Mouse (Mus musculus) activated CD4-positive, CD25-positive, alpha-beta regulatory T cell, adult 4 months (primary cell): ENCODE data around the gene Nup93. TPM values are rescaled to one million over a fixed set of nuclear protein-coding genes. Genes with fewer than 3 reads are reported as not detected.

ENCODE experiments used
- ATAC-seq: one replicate; pipeline ENCODE4 v1.8.0; 2017
- polyA plus RNA-seq, 2 experiments: library from polyadenylated mRNA; unstranded; fragments of 100-300 nt; shearing (Covaris generic); gene quantifications; one replicate each; pipeline ENCODE4 v1.2.1; 2017

Nup93 gene
- polyA plus RNA-seq, 2 experiments from 2014 or later = 30.7 to 33.1 TPM

DNA sequence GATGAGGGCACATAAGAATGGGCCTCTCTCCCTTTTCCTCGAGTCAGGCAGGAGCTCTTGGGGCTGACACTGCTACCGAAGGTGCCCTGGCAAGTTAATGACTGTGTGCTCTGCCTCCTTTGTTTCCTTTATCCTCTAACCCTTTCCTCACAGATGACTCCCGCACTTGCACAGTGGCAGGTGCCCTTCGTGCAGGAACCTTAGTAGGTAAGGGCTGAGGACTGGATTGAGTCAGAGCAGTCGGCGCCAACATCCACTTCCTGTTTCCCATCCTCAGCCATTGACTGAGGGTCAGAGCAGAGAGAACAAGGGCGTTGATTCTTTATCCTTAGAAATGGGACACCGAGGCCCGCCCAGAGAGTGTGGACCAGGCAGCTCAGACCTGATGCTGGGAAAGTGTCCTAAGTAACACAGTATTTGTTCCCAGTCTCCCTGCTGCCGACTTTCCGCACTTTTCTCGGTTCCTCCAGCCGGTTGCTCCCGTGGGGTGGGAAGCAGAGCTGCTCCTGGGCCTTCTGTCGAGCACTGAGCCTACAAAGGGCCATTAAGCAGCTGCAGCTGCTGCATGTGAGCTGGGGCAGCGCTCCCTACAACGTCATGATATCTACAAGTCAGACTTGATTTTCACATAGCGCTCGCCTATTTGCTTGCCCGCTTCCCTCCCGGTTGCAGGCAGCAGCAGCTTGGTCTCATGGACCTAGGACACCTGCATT is 26.9 kb upstream of the Nup93 start:
- ATAC-seq = no peak

DNA sequence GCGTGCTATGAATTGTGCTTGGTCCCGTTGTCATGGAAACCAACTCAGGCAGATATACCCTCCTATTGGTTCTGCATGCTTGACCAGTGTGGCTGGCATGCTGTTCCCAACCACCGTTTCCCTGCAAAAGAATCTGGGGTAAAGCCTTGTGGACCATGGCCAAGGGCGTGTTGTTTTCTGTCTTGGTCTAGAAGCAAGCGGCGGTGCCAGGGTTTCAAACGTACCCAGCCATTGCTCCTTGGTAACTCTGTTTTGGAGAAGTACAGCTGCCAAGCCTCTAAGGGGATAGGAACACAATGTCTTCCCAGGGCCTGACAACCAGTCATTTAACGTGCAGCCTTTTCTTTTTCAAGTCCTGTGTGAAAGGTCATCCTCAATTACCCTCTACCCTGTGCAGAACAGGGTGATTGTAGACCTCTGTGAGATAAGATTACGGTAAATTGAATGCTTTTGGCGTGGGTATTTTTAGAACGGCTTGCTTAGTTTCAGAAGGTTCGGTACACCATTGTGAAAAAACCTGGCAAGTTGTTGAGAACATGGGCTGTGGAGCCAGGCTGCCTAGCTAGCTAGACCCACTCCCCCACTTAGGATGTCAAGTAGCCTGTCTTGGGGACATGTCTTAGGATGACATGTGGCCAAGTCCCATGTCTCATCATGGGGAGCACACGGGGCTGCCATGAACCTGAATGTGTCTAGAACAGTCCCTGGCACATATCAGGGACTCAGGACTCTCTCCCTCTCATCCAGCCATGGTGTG is 24.9 kb upstream of the Nup93 start:
- no peak for ATAC-seq

DNA sequence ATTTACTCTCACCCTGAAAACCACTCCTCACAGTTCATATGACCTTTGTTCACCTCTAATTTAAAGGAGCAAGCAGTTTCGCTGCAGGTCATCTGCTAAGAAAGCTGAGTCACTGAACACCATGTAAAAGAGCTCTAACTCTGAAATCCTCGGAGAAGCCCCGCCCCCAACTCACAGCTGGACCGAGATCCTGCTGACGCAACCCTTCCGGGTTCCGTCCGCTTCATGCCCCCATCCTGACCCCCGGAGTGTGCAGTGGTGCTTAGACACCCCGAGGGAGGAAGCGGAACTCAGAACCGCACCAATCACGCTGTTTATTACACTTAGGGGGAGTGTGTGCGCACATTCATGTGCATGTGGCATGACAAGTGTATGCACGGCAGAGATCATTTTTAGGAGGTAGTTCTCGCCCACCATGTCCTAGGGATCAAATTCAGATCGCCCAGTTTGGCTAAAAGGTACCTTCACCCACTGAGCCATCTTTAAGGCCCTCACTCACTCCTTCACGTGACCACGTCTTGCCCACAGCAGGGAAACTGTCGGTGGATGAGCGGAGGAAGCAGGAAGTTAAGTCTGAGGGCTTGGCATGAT is 23.2 kb upstream of the Nup93 start:
- peak; percentile 86 for ATAC-seq

DNA sequence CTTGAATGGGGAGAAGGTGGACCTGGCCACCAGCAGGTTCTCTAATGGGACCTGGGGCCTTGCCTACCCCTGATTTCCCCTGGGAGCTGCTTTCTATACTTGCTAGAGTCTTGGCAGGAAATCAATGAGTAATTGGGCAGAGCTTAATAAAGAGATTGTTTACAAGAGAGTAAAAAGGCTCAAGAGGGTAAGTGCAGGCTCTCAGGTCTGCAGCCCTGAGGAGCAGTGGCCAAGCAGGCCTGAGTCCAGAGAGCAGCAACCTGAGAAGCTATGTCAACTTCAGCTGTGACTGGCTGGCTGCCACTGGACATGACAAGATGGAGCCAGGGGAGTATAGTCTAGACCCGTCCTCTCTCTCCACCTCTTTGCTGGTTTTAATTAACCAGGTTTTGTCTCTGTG is 21.4 kb upstream of the Nup93 start:
- ATAC-seq = no peak

DNA sequence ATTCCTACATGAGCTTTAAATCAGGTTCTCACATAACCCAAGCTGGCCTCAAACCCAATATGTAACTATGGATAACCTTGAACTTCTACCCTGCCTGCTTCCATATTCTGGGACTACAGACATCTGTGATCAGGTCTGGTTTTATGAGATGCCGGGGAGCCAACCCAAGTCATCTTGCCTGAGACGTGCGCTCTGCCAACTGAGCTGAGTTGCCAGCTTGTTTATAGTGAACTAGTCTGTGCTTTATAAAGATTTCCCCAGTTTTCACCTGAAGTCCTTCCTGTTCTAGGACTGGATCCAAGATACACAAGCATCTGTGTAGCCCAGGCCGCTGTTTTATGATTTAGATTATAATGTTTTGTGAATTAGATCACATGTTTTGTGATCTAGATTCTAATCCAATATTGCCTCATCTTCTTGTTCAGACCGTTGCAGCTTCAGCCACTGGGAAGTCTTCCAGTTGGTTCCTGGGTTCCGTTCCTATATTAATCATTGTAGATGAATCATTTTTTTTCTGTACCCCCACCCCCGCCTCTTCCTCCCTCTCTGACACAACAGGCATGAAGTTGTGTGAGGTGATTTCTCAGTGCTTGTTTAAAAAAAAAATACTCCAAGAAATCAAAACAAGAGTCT is 19.7 kb upstream of the Nup93 start:
- ATAC-seq = no peak

DNA sequence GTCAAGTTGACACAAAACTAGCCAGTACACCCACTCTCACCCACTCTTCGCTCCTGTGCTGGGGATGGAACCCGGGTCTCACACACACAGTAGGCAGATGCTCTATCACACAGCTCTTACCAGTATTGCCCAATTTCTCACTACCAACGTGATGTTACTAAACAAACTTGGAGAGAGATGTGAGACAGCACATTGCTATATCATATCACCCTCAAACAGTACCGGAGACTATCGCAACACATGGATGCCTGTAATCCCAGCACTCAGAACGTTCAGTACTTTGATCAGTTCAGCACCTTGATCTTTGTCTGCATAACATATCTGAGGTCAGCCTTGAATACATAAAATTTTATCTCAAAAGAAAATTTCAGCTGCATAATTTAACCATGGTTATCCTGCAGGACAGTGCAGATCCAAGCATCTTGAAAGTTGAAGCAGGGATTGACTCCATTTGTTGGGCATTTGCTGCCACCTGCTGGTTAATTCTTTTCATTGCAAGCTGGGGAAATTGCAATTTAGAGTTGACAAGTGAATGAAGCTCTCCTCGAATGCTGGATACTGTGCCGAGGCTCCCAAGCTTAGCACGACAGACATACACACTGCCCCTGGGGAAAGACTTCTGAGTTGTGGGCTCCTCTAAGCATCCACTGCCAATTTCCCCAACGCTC is 15.0 kb upstream of the Nup93 start:
- ATAC-seq = no peak

DNA sequence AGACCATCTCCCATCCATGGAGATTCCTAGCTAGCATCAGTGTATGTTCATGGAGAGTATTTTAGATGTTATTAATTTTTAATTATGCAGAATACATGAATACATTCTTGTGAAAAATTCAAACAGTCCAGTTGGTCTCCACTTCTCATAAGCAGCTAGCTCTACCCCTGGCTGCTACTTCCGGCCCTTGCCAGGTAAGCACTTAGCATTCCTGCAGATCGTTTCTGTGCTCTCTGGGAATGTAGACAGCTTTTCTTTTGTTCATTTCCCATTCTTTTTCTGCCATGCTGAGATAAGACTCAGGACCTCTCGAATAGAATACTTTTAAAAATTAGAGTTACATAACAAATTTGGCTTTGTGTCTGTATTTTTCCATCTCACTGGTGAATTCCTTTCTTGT is 10.3 kb upstream of the Nup93 start:
- ATAC-seq = no peak

DNA sequence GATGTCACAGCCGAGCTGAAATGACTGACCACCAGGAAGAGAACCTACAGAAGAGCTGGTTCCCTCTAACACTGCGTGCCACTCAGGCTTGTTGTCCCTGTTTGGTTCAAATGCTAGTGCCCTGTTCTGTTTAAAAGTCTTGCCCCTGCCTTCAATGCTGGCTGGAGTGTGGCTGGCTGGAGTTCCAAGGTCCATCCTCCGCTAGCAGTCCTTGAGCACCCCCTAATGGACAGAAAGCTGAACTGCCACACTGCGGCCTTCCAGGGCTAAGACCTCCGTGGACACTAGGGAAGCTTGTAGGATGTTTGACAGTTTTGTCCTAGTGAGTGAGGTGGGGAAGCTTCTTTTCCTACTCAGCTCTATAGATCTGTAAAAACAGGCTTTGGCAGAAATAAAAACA is 8.6 kb upstream of the Nup93 start:
- peak; percentile 54 for ATAC-seq

DNA sequence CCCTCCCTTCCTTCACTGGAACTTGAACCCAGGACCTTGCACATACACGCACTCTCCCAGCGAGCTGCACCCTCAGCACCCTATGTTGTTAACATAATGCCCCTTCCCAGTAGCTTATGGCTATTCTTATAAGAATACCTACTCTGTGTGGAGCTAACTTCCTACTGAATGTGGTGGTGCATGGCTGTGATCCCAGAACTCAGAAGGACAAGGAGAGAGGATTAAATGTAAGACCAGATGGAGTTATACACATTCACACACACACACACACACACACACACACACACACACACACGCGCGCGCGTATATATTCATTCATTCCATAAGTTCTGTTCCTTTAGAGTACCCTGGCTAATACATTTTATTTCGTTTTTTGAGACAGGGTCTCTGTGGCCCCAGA is 8.1 kb upstream of the Nup93 start:
- no peak for ATAC-seq

DNA sequence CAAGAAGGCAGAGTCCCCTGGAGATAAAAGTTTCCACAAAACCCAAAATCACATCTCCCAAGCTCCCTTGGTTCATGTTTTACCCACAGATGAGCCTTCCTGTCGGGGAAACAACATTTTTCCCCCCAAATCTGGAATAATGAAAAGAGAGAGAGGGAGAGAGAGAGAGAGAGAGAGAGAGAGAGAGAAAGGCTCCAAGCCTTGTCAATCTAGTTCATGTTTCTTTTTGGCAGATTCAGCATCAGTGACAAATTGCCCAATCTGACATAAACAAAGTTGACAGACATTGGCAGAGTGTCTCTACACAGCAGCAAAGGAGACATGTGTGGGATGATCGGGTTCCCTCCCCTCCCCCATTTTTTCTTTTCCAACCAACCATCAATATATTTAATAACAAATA is 6.9 kb upstream of the Nup93 start:
- no peak for ATAC-seq

DNA sequence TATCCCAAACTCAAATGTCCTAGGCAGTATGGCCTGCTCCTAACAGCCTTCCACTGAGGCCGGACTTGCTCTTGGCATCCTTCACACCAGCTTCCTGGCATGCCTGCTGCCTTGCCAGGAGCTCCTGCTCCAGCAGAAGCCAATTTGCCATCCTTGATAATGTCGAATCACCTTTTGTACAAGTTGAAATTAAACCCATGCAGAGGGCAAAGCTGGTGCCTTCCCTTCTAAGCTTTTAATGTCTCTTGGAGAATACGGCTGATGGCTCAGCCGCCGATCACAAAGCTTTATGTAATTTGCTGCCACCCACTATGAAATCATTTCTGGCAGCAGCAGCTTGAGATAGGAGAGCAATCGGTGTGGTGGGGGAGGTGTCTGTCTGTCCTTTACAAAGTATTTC is 4.7 kb upstream of the Nup93 start:
- no peak for ATAC-seq

DNA sequence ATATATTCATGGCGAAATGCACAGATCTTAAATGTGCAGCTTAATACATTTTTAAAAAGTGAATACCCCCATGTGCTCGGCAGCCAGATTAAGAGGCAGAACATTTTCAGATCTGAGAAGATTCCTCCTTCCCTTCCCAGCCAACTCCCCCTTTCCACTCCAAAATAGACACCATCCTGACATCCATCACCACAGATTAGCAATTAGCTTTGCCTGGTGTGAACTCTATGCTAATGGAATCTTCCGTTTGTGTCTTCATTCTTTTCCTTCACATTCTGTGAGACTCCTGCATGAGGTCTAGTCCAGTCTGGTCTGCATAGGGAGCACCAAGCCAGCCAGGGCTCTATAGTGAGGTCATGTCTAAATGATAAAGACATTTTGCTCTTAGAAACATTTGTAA is 4.1 kb upstream of the Nup93 start:
- ATAC-seq = no peak

DNA sequence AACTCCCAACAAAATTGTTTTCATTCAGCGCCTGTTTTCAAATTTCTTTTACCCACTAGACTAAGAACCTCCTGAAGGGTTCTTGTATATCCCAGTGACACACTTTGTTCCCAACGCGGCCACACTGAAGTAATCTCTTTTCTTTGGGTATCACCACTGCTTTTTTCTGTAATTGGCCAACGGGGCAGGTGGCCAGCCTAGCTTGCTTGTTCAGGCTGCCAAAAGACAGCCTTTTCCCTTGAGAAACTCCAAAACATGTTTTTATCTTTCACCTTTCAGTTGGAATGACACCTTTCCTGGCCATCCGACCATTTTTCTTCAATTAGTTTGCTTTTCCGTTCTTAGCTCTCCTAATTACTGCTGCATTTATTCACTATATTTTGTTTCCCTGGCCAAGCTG is 545 bp upstream of the Nup93 start:
- no peak for ATAC-seq

DNA sequence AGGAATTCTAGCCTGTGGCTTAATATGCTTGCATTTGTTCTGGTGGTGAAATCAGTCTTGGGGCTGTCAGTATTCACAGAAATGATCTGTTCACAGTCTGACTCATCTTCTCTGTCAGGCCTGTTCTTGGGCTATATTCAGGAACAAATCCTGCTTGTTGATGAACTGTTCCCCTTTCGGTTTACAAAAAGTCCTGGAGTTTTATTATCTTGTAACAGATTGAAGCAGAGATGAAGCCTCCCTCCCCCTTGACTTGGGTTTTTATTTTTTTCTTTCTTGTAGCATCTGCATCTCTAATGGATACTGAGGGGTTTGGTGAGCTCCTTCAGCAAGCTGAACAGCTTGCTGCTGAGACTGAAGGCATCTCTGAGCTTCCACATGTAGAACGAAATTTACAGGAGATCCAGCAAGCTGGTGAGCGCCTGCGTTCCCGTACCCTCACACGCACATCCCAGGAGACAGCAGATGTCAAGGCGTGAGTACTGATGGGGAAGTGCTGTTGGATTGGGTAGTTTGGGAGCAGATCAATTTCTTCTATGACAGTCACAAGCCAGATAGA is 13.1 kb downstream of the Nup93 start:
- no peak for ATAC-seq

DNA sequence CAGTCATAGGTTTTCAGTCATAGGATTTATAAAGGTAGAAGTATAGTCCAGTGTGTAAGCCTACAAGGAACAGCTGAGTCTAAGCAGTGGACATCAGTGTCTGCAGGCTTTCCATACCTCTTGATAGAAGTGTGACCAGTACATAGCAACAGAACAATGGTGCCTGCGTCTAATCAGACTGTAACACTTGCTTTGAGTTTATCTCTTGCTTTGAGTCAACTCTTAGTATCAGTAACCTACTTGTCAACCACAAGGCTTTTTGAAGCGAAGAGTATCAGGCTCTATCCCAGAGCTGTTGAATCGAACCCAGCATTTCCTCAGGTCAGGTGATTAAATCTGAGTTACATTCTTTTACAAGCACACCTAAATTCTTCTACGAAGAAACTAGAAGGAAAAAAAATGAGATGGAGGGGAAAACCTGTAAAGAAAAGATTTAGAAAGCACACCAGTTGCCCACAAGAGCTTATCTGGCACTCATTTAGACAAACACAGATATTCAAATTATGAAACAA is 25.9 kb downstream of the Nup93 start:
- ATAC-seq = no peak

DNA sequence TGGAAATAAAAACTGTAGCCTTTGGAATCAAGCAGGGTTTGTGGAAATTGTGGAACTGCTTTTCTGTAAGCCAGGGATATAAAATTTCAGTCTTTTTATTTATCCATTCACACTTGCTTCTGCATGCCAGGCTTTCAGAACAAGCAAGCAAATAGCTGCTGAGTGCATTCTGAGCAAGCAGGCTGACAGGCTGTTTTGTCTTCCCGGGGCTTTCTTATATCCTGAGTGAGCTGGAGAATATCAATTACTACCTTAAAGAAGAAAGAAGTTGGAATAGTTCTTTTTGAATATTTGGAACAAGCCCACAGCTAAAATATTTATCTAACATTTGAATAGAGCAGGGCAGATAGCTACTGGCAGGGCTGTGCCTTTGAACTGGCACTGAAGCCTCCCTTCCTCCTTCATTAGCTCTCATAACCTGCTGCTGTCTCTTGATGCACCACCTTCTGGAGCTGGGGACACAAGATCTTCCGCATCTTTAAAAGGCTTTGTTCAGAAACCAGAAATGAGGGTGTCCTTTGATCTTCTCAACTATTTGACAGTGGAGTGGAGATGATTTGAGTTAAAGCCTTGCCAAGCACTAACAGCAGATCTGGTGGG is 35.6 kb downstream of the Nup93 start:
- no peak for ATAC-seq

DNA sequence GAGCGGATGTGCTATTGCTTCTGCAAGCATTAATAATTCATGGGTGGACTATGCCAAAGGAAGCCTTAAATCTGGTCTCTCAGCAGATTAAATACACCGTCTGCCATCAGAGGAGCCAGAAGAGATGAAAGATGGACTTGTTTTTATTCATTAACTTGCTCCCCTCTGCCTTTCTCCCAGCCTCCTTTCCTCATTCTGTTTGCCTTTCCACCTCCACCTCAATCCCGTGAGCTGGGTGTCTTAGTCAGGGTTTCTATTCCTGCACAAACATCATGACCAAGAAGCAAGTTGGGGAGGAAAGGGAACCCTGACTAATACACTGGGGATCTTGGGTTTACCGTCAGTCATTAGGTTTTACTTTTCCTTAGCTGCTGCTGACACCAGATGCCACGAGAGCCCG is 44.5 kb downstream of the Nup93 start:
- no peak for ATAC-seq

DNA sequence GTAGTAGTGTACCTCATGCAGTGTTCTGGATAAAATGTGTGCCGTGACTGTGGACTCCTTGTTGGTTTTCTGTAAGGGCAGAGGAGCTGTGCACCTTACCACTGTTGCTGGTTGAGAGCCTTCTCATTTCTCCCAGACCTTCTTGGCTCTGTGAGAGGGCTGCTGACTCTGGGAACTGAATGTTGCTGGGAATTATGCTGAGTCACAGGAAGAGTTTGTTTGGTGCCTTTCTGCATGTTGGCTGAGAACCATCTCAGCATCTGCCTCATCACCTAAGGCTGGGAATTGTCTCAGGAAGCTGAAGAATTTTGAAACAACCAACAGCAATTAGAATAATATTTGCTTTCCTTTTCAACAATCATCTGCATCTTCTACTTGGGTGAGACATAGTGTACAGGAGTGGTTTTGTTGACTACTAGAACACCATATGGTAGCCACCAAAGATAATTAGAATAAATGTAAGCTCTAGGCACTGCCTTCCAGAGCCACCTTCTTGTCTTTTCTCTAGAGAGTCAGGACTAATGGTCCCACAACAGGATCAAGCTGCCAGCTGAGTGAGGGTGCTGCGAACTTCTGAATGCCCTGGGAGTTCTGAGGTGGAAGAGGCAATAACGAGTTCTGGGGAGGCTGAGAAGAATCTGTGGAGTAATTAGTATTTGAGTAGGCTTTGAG is 48.4 kb downstream of the Nup93 start:
- ATAC-seq = no peak

DNA sequence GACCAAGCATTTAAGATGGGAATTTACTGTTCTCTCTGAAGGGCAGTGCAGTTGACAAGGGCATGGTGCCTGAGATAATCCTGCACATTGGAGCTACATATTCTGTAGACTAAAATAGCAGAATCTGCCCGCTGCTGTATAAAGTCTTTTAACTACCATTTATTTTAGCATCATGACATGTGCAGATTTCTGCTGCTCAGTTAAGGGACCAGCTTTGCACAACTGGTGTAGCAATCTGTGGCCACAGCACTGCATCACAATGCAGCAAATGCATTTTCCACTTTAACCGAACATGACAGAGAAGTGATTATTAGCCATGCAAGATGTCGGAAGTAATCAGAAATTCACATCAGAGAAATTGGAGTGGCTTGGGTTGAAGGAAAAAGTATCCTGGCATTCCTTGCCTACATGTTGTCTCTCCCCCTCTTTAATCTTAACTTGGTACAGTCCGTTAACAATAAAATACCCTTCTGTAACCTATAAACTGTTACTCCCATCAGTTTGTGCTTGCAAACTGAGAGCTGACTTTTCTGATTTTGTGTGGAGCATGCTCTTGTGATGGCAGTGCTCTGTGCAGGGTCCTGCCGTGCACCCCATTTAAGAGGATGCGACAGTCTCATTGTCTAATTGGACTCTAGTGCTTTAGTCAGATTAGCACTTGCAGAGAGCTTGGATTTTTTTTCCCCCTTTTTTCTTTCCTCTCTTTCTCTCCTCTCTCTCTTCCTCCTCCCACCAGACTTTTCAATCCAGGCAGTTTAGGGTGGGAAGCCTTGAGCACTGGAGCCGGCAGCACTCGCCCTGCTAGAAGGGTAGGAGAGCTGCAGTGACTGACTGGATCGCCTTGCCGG is 52.2 kb downstream of the Nup93 start:
- no peak for ATAC-seq

DNA sequence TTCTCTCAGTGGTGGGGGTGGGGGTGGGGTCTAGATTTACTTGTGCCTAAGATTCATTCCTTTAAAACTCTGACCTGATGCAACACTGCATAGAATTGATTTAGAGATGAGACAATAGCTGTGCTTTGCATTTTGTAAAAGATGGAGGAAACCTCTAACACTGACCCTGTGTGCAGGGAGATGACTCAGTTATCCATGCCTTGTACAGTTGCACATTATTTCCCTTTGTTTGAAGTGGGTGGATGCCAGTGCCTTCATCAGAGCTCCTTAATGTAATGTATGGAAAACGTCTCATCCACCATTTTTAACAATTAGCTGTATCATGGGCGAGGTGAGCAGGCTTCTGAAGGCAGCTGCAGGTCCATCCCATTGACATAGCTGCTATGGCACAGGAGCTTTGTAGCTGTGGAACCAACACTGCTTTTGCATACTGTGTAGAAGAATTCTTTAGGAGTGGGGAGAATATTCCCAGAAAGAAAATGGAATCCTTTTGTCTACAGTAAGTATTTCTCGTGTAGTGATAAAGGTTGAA is 54.1 kb downstream of the Nup93 start:
- no peak for ATAC-seq
